Mouse (Mus musculus) adrenal gland, postnatal 36 days (tissue): ENCODE data around the gene Rcbtb2. TPM values are rescaled to one million over a fixed set of nuclear protein-coding genes. Genes with fewer than 3 reads are reported as not detected.

Experiments used
- microRNA-seq: library from miRNA; unstranded; fragments of <30 nt; microRNA quantifications from one replicate; pipeline ENCODE4 v1.2.0, GENCODE M21; 2021
- total RNA-seq, 2 experiments: library from RNA; stranded (reverse); gene quantifications; 2 replicates each; pipeline ENCODE4 v1.2.3; 2021

The Rcbtb2 gene
- total RNA-seq, 2 experiments from 2014 or later, result 32.2 to 37.1 TPM

Small RNAs within 50 kb of the gene (microRNA-seq; reads per million reads assigned to microRNA genes)
- not detected for gene Mir687

Other genes starting within 250 kb of the Rcbtb2 start
- gene Cysltr2, start 73.9 kb upstream of the Rcbtb2 start, total RNA-seq, result 1 to 10 TPM; 1.3 to 1.5 TPM
- 1 to 10 TPM; 4.2 to 5.1 TPM for gene Lpar6, start 114.9 kb downstream of the Rcbtb2 start, total RNA-seq
- 10 to 100 TPM; 20.4 to 21.6 TPM for gene Rb1, start 202.8 kb downstream of the Rcbtb2 start, total RNA-seq